Mouse (Mus musculus): Measurements from ENCODE around the gene Kif26a.

DNA sequence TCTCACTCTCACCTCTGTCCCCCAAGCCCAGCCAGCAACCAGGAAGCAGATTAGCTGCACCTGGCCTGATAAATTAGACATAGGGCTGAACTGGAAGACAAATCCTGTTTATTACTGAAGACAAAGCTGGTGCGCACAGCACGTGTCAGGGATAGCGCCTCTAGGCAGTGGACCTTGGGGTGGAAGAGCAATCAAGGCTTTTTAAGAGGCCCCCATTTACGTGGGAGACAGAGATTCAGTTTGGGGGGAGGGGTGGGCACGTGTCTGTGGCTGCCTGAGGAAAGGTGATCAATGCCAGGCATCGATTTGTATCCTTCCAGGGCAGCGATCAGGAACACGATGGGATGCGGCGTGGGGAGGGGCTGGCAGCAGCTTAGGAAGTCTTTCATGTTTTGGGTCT, 83.1 kb downstream of the Kif26a start:
- TF ChIP-seq GATA1 (IDR thresholded peaks at IDR 0.05; ENCODE audit: borderline replicate concordance, low read length) (no peak), FLI1 (IDR thresholded peaks at IDR 0.05; ENCODE audit: low read length) (no peak)

Data from megakaryocyte, embryonic 14.5 days (primary cell).